In the genomic region with DNA sequence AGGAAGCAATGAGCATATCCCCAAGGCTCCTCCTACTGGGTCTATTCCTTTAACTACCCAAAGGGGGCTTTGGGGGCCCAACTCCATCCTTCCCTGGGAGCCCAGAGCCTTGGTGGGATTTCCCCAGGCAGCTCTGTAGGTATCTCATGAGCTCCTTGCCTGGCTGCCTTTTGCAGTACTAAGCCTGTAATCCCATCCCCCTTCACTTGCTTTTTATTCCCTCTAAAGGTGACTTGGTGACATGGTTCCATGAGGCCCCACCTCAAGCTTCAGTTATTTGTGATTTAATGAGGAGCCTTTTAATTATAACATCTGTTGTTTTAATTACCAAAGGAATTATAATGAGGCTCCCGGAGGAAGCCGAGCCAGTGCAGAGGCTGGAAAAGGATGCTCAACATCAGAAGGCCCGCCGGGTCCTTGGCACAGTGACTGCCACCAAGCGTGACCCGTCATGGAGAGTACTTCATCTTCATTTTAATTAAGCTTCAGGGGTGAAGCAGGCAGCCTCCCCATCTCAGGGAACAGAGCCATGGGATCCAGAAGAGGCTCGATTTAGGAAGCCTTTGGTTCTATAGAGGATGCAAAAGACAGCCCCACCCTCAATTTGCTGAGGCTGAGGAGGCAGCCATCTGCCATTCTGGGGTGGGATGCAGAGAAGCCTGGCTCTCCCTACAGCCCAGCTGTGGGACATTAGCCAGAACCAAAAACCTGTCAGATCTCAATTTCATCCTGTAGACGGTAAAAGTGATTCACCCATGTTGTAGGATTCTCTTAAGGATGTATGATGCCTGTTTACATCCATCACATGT, we compare ENCODE assay signal across 19 mouse cellular contexts.
DNase-seq lines count a peak whose midpoint lies in the region; ATAC-seq and TF ChIP-seq lines count a peak whose summit lies in the region.
"Had no signal": no experiment of that assay in that cellular context is flagged by ENCODE, and none has a peak within 500 bp of the region (broad histone marks: within the 10 kb centered on the region; RNA-seq: fewer than 3 reads in every experiment).

No protein-coding gene starts in this region.

- H3K27ac ChIP-seq in forebrain, embryonic 16.5 days (ENCODE audit: low read length), result no peak overlapping the region
- H3K27ac ChIP-seq in forebrain, postnatal 0 days (ENCODE audit: low read depth, low read length), result no peak overlapping the region
- no peak overlapping the region for H3K27ac ChIP-seq in neural tube, embryonic 13.5 days (replicated peaks)
- H3K27ac ChIP-seq in hindbrain, postnatal 0 days, result no peak overlapping the region
- H3K27ac ChIP-seq: kidney, postnatal 0 days; limb, embryonic 15.5 days; liver, embryonic 15.5 days had no signal

- no peaks in the 10 kb centered on the region for H3K27me3 ChIP-seq in forebrain, embryonic 16.5 days (replicated peaks; ENCODE audit: control insufficient read depth, insufficient read depth, low read length)
- no peaks in the 10 kb centered on the region for H3K27me3 ChIP-seq in forebrain, postnatal 0 days (ENCODE audit: insufficient read depth, low read length)
- H3K27me3 ChIP-seq in neural tube, embryonic 13.5 days, result no peaks in the 10 kb centered on the region
- H3K27me3 ChIP-seq in hindbrain, postnatal 0 days (ENCODE audit: insufficient read depth, low read length), result no peaks in the 10 kb centered on the region
- H3K27me3 ChIP-seq: limb, embryonic 15.5 days; liver, embryonic 15.5 days; megakaryocyte, embryonic 14.5 days had no signal

- H3K4me3 ChIP-seq in forebrain, embryonic 16.5 days (replicated peaks; ENCODE audit: low read length), result no peak overlapping the region
- H3K4me3 ChIP-seq in forebrain, postnatal 0 days (ENCODE audit: low read depth, low read length), result no peak overlapping the region
- H3K4me3 ChIP-seq in neural tube, embryonic 13.5 days, result no peak overlapping the region
- H3K4me3 ChIP-seq in hindbrain, postnatal 0 days (ENCODE audit: low read length), result no peak overlapping the region
- H3K4me3 ChIP-seq: limb, embryonic 15.5 days; liver, embryonic 15.5 days; megakaryocyte, embryonic 14.5 days had no signal

- H3K4me2 ChIP-seq in forebrain, embryonic 16.5 days (ENCODE audit: low read length), result peak overlapping the region; percentile 17; the same call in 1 of the 2 replicates
- no peak overlapping the region for H3K4me2 ChIP-seq in forebrain, postnatal 0 days (ENCODE audit: low read depth)
- H3K4me2 ChIP-seq in neural tube, embryonic 13.5 days, result no peak overlapping the region
- no peak overlapping the region for H3K4me2 ChIP-seq in hindbrain, postnatal 0 days (ENCODE audit: low read depth, low read length)
- H3K4me2 ChIP-seq: limb, embryonic 15.5 days; liver, embryonic 15.5 days had no signal

- 22% methylated on average over 8 of the region's 8 CpGs for WGBS in forebrain, embryonic 16.5 days
- 31% methylated on average over 8 of the region's 8 CpGs for WGBS in forebrain, postnatal 0 days
- 42% methylated on average over 8 of the region's 8 CpGs for WGBS in neural tube, embryonic 13.5 days
- WGBS in hindbrain, postnatal 0 days, result 34% methylated on average over 8 of the region's 8 CpGs

- H3K9ac ChIP-seq in forebrain, embryonic 16.5 days (replicated peaks; ENCODE audit: low read depth, low read length), result no peak overlapping the region
- H3K9ac ChIP-seq in forebrain, postnatal 0 days, result no peak overlapping the region
- H3K9ac ChIP-seq in neural tube, embryonic 13.5 days, result no peak overlapping the region
- H3K9ac ChIP-seq in hindbrain, postnatal 0 days (replicated peaks; ENCODE audit: low read length), result no peak overlapping the region
- H3K9ac ChIP-seq: limb, embryonic 15.5 days; liver, embryonic 15.5 days had no signal

- peak; percentile 52; the same call in 1 of the 2 replicates for ATAC-seq in forebrain, embryonic 16.5 days
- ATAC-seq in forebrain, postnatal 0 days, result no peak
- peak; percentile 79 for ATAC-seq in neural tube, embryonic 13.5 days (ENCODE audit: low read depth)
- peak; percentile 66 for ATAC-seq in hindbrain, postnatal 0 days
- ATAC-seq in megakaryocyte progenitor cell, adult 5-6 weeks (replicated peaks; ENCODE audit: poor library complexity), result no peak

- peaks cover 7% of the 10 kb centered on the region for H3K4me1 ChIP-seq in forebrain, embryonic 16.5 days (replicated peaks; ENCODE audit: control insufficient read depth, insufficient read depth, low read length)
- no peaks in the 10 kb centered on the region for H3K4me1 ChIP-seq in forebrain, postnatal 0 days (ENCODE audit: insufficient read depth)
- H3K4me1 ChIP-seq in neural tube, embryonic 13.5 days (replicated peaks), result peaks cover 10% of the 10 kb centered on the region
- H3K4me1 ChIP-seq in hindbrain, postnatal 0 days (ENCODE audit: insufficient read depth, low read length), result no peaks in the 10 kb centered on the region
- H3K4me1 ChIP-seq: limb, embryonic 15.5 days; liver, embryonic 15.5 days; megakaryocyte, embryonic 14.5 days had no signal

- no peaks in the 10 kb centered on the region for H3K9me3 ChIP-seq in forebrain, embryonic 16.5 days (ENCODE audit: control insufficient read depth, low read length)
- H3K9me3 ChIP-seq in forebrain, postnatal 0 days (ENCODE audit: low read length), result no peaks in the 10 kb centered on the region
- H3K9me3 ChIP-seq in neural tube, embryonic 13.5 days, result no peaks in the 10 kb centered on the region
- no peaks in the 10 kb centered on the region for H3K9me3 ChIP-seq in hindbrain, postnatal 0 days (ENCODE audit: low read length)
- H3K9me3 ChIP-seq: limb, embryonic 15.5 days; liver, embryonic 15.5 days; megakaryocyte, embryonic 14.5 days had no signal

- no peaks in the 10 kb centered on the region for H3K36me3 ChIP-seq in forebrain, embryonic 16.5 days (ENCODE audit: control insufficient read depth, insufficient read depth)
- H3K36me3 ChIP-seq in forebrain, postnatal 0 days (ENCODE audit: insufficient read depth), result no peaks in the 10 kb centered on the region
- H3K36me3 ChIP-seq in neural tube, embryonic 13.5 days, result no peaks in the 10 kb centered on the region
- no peaks in the 10 kb centered on the region for H3K36me3 ChIP-seq in hindbrain, postnatal 0 days (ENCODE audit: insufficient read depth, low read length)
- H3K36me3 ChIP-seq: limb, embryonic 15.5 days; liver, embryonic 15.5 days had no signal

- no peak for TF ChIP-seq CTCF in forebrain, postnatal 0 days (IDR thresholded peaks at IDR 0.05; ENCODE audit: low read depth)
- TF ChIP-seq CTCF in hindbrain, postnatal 0 days (IDR thresholded peaks at IDR 0.05; ENCODE audit: low read depth), result no peak

- no peak for DNase-seq in forebrain, postnatal 0 days
- no peak for DNase-seq in neural tube, embryonic 10.5 days (ENCODE audit: extremely low spot score, low spot score)
- DNase-seq in hindbrain, postnatal 0 days (ENCODE audit: low spot score), result peak; percentile 73
- DNase-seq in embryo, embryonic 10 days (ENCODE audit: low spot score), result no peak
- DNase-seq: adrenal gland, adult 2 months; cerebellum, adult 9-11 months; embryo, embryonic 11 days; gastrocnemius, postnatal 36 days; kidney, adult 18-20 months; layer of hippocampus, postnatal 36 days; lung, postnatal 10 days; right cerebral cortex, postnatal 4 days had no signal

Comparison
In these comparisons a context has a peak if more than half of its experiments do, and no peak if none do; other contexts are left out.
1. ATAC-seq: peak in forebrain, embryonic 16.5 days (single experiment), neural tube, embryonic 13.5 days (single experiment) and hindbrain, postnatal 0 days (single experiment); none in forebrain, postnatal 0 days (single experiment) and megakaryocyte progenitor cell, adult 5-6 weeks (single experiment).